Mouse (Mus musculus): ENCODE measurements around the gene Rad9b.

Gene Rad9b

DNA sequence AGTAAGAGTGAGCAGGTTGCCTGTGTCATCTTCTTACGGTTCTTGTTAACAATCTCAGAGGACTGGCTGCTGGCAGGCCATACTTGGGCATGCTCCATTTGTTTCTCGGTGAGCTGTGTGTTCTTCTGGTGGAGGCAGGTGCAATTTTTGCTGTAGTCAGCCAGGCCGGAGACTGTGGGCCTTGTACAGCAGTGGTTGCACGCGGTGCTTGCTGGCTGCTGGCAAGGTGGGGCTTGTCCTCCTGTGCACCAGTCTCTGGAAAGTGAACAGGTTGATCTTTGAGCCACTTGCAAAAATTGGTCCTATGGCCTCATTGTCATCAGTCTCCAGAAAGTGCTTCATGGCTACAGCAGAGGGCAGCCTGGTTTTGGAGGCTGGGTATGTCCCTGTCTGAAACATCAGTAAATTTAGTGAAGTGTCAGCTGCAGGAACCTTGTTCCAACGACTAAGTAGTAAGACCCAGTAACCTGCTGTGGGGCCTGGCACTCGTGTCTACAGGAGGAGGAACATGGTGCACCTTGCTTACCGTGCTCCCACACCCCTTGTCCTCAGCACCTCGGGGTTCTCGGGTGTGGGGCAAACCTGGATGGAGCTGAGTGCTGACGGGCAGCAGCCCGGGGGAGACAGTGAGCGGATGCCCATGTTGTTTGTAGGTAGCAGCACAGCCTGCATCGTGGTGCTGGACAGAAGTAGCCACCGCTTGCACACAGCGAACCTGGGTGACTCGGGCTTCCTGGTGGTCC, 40.9 kb downstream of the Rad9b start:
- DNase-seq (ENCODE audit: low spot score in 2 of 2), result no peak

DNA sequence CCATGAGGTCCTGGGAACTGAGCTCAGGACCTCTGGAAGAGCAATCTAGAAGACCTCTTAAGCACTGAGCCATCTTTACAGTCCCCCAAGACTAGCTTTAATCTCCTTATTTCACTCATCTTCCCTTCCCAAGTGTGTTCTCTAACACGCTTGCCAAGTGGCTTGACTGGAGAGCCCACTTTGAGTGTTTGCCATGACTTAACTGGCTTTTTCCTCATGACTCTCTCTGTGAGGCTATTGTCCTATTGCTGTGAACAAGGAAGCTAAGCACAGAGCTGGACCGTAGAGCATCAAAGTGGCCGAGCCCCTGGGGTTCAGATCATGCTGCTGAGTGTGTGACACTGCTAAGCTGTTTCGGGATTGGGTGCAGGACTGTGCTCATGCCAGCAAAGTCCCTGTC, 41.7 kb downstream of the Rad9b start:
- no peak for DNase-seq (ENCODE audit: low spot score in 2 of 2)

DNA sequence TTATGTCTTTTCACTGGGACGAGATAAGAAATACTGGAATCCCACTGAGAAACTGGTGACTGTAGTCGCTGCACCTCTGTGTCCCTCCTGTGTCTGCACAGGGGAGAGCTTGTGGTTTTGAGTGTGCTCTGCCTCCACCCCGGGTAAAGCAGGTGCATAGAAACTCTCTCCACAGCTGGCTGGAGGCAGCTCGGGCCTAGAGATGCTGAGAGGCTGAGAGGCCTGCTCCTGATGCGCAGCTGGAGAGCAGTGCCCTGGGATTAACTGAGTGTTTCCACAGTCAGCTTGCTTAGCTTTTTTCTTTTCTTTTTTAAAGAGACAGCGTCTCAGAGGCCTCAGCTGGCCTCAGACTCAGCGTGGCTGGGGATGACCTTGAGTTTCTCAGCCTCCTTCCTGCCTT, 42.3 kb downstream of the Rad9b start:
- DNase-seq (ENCODE audit: low spot score in 2 of 2), result no peak

DNA sequence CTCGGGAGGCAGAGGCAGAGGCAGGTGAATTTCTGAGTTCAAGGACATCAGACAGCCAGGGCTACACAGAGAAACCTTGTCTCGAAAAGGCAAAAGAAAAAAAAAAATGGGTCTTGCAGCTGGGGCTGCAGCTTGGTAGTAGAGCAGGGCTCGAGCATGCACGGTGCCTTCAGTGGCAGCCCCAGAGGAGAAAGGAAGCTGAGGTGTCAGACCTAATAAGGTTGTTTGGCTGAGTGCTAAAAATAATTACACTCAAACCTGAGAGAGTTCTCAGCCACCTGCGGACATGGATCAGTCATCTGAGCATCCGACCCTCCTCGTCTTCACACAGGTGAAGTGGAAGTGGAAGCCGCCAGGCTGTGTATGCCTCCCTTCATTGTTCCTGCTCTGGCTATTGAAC, 43.3 kb downstream of the Rad9b start:
- no peak for DNase-seq (ENCODE audit: low spot score in 2 of 2)

DNA sequence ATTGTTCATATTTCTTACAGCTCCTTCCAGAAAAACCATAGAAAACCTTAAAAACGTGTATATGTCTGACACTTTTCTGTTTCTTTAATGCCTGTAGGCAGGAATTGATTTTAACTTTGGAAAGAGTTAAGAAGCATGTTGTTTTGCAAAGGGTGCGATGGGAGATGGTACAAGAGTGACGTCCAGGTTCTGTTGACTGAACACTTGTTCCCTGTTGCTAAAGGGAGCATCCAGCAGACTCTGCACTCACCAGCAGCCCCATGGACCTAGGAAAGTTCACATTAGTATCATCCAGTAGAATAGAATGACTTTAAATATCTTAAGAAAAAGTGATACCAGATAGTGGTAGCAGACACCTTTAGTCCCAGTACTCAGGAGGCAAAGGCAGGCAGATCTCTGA, 47.5 kb downstream of the Rad9b start:
- DNase-seq (ENCODE audit: low spot score in 2 of 2), result no peak

DNA sequence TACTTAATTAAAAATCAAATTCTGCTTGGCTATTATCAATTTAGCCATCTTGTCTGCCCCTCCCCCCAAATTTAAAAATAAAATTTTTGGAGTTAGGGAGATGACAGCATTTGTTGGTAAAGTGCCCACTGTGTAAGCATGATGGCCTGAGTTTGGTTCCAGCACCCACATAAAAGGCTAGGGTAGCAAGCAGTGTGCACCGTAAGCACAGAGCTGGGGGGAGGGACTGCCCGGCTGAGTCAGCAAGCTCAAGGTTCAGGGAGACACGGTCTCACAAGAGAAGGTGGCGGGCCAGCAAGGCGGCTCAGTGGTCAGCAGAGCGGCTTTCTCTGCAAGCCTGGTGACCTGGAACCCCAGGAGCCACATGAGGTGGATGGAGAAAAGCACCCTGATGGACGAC, 48.6 kb downstream of the Rad9b start:
- DNase-seq (ENCODE audit: low spot score in 2 of 2), result no peak

DNA sequence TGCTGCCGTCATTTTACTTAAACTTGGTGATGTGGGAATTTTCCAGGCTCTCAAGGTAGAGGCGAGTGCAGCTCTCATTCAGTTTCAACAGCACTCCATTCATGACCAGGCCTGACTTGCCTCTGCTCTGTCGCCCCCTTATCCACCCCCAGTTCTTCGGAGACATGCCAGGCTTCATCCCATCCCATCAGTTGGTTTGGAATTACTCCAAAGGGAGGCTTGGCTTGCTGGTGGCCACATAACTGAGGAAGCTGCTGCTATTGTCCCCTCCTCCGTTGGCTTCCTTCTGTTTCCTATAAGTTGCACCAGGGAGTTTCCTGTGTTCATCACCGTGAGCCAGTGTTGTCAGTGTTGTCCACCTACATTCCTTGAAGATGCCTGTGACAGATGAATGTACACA, 49.5 kb downstream of the Rad9b start:
- no peak for DNase-seq (ENCODE audit: low spot score in 2 of 2)

DNA sequence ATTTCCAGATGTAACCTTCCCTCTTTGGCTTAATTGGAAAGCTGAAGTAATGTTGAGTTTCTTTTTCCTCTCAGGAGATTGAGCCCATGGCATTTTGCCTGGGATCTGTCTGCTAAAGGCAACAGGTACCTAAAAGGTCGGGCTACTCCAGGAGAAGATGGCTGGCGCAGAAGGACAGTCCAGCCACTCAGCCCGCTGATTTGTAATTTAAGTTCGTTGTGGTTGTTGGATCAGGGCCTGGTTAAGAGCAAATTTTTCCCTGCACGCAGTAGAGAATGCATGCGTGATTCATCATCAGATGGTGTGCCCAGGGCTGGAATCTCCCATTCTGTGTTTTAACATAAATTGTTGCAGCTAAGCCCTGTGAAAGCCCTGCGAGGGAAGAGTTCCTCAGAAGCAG, 50.1 kb downstream of the Rad9b start:
- DNase-seq (ENCODE audit: low spot score in 2 of 2), result no peak

DNA sequence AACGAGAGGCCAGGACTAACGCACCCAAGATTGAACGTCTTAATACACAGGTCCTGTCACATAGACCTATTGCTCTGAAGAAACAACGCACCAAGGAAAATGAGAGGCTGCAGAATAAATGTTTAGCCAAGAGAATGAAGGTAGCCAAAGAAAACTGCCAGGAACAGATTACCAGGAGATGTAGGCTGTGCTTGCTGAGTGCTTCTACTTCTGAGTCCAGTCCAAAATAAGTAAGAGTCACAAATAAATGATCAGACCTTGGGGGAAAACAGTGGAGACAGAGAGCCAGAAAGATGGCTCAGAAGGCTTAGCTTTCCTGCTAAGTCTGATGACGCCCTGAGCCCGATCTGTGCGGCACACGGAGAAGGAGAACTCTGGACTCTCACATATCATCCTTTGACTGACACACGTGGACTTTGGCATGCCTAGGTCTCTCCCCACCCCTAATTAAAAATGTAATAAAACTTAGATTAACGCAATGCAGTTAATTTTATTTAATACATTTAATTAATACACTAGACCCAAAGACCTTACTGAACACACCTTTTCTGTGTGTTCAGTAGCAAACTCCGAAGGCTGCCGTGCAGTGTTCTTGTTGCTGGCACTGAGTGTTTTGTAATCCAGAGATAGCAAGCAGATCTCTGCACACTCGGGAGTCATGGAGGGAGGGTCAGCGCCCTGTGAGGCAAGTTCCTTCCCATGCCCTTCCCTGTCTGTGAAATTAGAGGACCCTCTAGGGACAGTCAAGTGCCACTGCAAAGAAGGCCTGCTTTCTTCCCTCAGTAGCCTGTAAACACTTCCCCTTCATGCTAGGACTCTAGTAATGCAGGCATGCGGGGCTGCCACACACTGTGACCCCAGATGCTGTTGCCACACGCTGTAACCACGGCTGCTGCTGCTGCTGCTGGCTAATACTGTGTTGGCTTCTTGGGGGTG, 51.0 kb downstream of the Rad9b start:
- no peak for DNase-seq (ENCODE audit: low spot score in 2 of 2)

DNA sequence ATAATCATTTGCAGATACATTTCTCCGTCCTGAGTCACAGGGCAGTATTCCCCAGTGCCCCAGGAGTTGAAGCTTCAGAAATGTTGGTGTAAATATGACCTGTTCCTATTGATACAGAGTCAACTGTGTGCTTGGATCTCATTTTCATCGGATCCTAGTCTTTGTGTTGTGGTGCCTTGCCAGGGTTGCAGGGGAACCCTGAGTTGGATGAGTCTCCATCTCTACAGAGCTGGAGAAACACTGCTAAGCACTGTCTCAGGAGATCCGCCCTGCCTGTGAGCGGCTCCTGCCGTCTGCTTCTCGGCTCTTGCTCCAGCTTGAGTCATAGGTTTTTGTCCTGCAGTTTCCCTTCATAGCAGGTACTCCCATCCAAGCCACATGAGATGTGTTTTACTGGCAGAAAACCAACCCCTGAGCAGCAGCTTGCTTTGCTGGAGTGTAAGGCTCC, 53.9 kb downstream of the Rad9b start:
- DNase-seq (ENCODE audit: low spot score in 2 of 2), result no peak

DNA sequence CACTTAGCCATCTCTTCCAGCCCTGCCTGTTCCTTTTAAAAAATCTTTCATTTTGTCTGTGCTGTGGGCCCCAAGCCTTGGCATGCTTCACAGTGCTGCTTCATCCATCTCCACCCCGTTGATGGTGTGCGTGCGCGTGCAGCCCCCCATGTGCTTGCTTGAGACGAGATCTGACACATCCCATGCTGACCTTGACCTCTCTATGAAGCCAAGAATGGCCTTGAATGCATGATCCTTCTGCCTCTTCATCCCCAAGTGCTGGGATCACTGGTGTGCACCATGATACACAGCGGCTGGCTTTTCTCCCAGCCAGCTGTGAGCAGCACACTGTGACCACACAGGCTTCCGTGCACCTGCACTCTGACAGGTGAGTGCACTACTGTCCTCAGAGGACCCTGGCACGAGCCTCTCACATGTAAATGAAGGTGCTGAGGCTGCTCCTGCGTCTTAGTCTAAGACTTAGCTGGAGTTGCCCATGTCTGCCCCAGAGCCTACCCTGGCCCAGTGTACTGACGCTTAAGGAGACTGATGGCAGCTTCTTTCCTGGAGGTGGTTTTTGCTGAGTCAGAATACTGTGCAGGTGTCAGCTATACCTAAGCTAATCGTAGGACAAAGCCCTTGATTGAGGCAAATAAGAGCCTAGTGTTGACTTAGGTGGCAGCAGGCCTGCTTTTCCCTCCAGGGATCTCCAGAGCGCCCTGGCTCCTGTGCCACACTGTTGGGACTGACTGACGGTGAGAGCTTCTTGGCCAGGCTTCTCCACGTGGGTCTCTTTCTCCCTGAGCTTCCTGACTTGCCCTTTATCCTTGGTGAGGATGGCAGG, 58.7 kb downstream of the Rad9b start:
- no peak for DNase-seq (ENCODE audit: low spot score in 2 of 2)

DNA sequence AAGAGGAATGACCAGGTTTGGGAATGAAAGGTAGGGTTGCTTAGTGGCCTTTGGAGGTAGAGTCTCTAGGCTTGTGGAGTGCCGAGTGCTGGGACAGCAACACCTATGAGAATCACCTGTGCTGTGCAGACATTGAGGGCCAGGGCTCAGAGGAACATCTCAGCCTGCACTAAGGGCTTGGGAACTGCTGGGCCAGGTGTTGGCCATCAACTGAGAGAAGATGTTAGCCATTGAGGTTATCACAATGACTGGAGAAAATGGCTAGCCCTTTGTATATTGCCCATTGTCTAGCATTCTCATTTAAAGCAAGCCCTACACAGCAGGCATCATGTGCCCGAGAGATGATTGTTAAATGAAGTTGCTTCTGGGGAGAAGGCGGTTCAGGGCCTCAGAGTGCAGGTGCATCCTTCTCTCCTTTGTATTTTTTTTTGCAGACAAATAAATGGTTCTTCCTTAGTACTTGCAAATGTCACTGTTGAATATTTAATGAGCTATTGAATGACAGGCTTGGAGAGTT, 59.8 kb downstream of the Rad9b start:
- no peak for DNase-seq (ENCODE audit: low spot score in 2 of 2)

DNA sequence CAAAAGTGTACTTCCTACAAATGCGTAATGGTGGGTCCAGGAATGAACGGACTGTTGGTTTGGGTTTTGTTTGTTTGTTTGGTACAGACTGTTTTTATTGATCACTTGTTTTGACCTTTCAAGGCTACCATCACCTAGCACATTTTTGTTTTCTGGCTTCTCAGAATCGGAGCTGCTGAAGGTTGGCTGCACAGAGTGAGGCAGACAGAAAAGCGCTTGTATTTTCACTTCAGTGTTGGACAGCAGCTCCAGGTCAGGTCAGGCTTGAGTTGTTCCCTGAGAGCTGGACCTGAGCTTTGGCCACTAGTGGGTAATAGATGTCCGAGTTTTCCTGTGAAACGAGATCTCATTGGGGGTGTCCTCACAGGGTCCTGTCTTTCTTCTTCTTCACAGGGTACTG, 60.9 kb downstream of the Rad9b start:
- DNase-seq (ENCODE audit: low spot score in 2 of 2), result no peak

DNA sequence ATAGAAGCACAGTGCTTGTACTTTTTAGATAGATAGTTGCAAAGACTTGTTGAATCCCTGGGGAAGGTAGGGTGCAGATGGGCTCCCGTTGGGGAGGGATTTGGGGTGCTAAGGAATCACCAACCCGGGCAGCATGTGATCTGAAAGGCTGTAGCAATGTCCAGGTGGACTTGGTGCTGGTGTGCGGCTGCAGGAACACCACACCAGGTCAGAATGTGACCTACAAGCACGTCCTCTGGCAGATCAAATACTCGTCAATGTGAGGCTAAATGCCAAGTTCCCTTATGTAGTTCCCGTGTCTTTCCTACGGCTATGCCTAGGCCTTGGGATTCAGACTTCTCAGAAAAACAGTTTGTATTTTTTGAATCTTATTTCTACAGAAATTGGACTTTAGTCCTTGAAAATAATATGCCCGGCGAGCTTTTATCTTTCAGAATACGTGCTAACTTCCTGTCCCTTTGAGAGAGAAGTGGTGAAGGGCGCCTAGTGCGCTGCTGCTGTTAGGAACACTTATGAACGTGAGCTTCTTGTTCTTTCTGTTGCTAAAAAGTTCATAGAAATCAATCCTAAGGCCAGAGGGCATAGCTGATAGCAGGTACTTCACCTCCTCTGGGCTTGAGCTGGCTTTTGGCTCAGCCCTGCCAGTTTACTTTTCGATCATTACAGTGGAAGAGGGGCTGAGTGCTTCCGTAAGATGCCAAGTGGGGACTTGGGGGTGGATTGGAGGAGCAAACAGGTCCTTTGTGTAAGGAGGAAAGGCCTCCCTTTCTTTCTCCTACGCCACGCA, 62.3 kb downstream of the Rad9b start:
- DNase-seq (ENCODE audit: low spot score in 2 of 2), result no peak

DNA sequence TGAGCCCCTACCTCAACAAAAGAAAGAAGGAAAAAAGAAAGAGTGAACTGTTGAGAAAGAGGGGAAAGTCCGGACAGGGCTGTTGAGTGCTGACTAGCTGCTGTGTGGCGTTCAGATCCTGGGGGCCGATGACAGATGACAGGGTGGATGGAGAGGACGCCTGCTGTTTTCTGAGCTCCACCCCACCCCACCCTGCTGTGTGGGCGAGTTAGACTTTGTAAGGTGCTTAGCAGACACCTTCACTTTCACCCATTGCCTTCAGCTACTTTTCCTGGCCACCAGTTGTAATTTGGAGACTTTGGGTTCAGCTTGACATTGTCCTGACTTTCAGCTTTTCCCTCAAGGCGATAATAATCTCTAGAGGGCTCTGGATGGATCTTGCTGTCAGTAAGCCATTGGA, 62.9 kb downstream of the Rad9b start:
- DNase-seq (ENCODE audit: low spot score in 2 of 2), result no peak

DNA sequence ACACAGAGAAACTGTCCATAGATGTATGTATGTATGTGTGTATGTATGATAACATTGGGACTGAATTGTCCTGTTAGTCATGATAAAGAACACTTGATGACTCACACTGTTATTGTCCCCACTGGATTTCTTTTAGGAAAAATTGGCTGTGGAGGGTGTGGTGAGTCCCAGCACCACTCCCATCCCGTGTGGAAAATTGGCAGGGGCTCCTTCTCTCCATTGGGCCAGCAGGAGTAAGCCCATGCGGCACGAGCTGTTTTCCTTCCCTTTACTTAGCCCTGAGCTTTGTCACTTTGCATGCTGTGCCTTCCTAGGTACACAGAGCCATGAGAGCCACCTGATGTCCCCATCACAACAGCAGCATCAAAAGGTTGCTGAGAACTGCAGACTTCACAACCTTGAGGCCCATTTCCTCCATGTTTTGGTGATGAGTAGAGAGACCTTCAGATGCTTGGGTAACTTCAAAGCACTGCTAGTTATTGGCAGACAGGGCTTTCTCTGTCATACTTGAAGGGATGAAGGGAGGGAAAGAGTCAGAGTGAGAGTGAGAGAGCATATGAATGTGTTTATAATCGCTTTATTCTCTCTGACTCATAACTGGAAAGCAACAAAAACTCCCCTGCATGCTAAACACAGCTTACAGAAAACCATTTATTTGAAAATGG, 65.8 kb downstream of the Rad9b start:
- DNase-seq (ENCODE audit: low spot score in 2 of 2), result no peak

DNA sequence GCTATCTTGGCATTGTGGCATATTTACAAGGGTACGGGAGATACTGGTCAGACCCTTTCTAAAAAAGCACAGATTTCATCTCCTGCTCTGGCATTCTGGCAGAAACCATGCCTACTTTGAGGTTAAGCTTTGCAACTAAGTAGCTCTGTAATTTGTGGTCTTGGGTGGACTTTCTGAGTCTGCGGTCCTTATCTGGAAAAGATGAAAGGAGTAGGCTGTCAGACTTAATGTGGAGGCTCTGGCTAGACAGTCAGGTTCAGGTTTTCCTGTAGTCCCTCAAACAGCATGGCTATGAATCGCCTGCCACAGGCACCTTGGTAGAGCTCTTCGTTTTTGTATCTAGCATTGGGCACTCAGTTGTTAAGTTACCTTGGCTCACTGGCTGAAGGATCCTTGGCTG, 67.0 kb downstream of the Rad9b start:
- DNase-seq (ENCODE audit: low spot score in 2 of 2), result no peak

DNA sequence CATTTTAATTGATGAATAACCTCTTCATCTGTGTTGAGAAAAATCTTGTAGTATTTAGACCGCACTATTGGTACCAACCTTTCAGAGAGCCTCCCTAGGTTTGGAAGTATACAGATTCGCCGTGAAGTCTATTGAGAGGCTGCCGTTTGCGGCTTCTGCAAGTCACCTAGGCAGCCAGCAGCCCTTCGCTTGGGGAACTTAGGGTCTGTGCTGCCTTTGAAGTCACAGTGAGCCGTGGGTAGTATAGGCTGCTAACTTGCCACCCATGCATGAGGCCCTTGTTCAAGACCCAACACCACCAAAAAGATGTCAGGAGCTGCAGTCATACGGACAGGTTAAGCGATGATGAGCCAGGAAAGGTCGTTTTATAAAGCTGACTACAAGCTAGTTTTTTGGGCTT, 67.8 kb downstream of the Rad9b start:
- no peak for DNase-seq (ENCODE audit: low spot score in 2 of 2)

DNA sequence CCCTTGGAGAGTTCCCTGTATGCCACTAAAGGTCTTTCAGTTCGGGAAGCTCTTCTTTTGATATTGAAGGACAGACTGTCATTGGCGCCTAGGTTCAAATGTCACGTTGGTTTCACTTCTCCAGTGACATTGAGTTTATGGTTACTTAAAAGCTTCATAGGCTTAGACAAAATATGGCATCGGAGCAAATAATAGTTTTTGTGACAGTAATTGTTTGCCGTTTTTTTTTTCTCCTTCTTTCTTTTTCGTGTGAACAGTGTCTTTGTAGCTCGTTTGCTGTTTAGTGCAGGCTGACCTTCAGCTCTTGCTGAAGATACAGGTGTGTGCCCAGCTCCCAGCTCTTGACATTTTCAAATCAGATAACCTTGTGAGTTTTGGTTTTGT, 68.3 kb downstream of the Rad9b start:
- no peak for DNase-seq (ENCODE audit: low spot score in 2 of 2)

DNA sequence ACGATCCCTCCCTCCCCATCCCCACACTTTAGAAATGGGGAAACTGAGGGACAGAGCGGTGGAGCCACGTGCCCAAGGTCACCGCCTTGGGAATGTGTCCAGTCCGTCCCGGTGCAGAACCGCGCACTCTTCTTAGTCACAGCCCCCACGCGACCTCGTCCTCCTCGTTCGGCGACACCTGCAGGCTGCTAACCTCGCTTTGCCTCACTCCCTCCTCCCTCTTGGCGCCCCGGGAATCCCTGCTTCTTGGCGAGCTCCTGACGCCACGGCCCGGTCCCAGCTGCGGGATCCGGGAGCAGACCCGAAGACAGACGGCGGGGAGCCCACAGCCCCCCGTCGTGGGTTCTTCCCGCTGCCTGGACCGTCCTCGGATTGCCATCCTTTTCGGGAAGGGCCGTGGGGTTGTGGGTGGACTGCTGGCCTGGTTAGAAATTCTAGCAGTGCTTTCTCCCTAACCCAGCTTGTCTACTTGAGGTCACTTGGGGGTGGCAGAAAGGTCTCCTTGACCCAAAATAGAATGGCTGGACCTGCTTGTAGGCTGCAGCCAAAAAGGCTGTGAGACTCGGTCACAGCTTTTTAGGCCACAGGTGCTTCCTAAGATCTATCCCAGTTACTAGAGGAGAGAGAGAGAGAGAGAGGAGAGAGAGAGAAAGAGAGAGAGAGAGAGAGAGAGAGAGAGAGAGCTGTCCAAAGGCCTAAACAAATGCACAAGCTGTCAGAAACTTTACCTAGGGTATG, 68.8 kb downstream of the Rad9b start:
- DNase-seq (ENCODE audit: low spot score in 2 of 2), result peak in 1 of 2 experiments; percentile 44
